10 mouse cellular contexts compared by ENCODE assay signal in genomic region chr8:25429846-25430482, GRCm38 (mm10).
A peak's percentile ranks its signal among the peaks of the same experiment; 100 is the strongest.
DNase-seq lines count a peak whose midpoint lies in the region; ATAC-seq and TF ChIP-seq lines count a peak whose summit lies in the region.
"Had no signal": no experiment of that assay in that cellular context is flagged by ENCODE, and none has a peak within 500 bp of the region (broad histone marks: within the 10 kb centered on the region; RNA-seq: fewer than 3 reads in every experiment).

No protein-coding gene starts in this region.

- H3K4me1 ChIP-seq in G1E (ENCODE audit: insufficient read depth, low read depth, low read length), result peaks cover 39% of the 10 kb centered on the region
- H3K4me1 ChIP-seq in hindbrain, embryonic 10.5 days (replicated peaks), result peaks cover 30% of the 10 kb centered on the region
- H3K4me1 ChIP-seq in midbrain, embryonic 12.5 days, result peaks cover 20% of the 10 kb centered on the region

- peak overlapping the region; percentile 38; the same call in 1 of the 2 replicates for H3K4me3 ChIP-seq in G1E (ENCODE audit: low read depth, low read length)
- no peak overlapping the region for H3K4me3 ChIP-seq in hindbrain, embryonic 10.5 days
- H3K4me3 ChIP-seq in midbrain, embryonic 12.5 days, result no peak overlapping the region
- H3K4me3 ChIP-seq: erythroblast, embryonic 14.5 days had no signal

- no peak for TF ChIP-seq CTCF in G1E (IDR thresholded peaks at IDR 0.05; ENCODE audit: low read depth, low read length)

- H3K27me3 ChIP-seq in G1E (ENCODE audit: insufficient read depth, low read length), result peaks cover 9% of the 10 kb centered on the region; the same call in 1 of the 2 replicates
- no peaks in the 10 kb centered on the region for H3K27me3 ChIP-seq in hindbrain, embryonic 10.5 days (ENCODE audit: insufficient read depth, poor library complexity, severe bottlenecking)
- H3K27me3 ChIP-seq in midbrain, embryonic 12.5 days, result no peaks in the 10 kb centered on the region

- ATAC-seq in G1E (ENCODE audit: extremely low read depth, insufficient number of reproducible peaks, low FRiP score, poor library complexity, severe bottlenecking), result no peak
- peak; percentile 54 for ATAC-seq in midbrain, embryonic 12.5 days (ENCODE audit: low FRiP score, low read depth)

- 73% methylated on average over 19 of the region's 19 CpGs for WGBS in hindbrain, embryonic 10.5 days
- 65% methylated on average over 19 of the region's 19 CpGs for WGBS in midbrain, embryonic 12.5 days

- H3K9ac ChIP-seq in midbrain, embryonic 12.5 days (replicated peaks), result no peak overlapping the region; the same call in 1 of the 2 replicates

- no peaks in the 10 kb centered on the region for H3K36me3 ChIP-seq in G1E (replicated peaks)
- no peaks in the 10 kb centered on the region for H3K36me3 ChIP-seq in hindbrain, embryonic 10.5 days
- no peaks in the 10 kb centered on the region for H3K36me3 ChIP-seq in midbrain, embryonic 12.5 days

- H3K9me3 ChIP-seq in G1E (replicated peaks), result no peaks in the 10 kb centered on the region
- peaks cover 6% of the 10 kb centered on the region for H3K9me3 ChIP-seq in hindbrain, embryonic 10.5 days
- H3K9me3 ChIP-seq in midbrain, embryonic 12.5 days, result 0 out of 2 replicates have a peak, but pooled peaks cover 2% of the 10 kb centered on the region

- no peak overlapping the region for H3K4me2 ChIP-seq in midbrain, embryonic 12.5 days (replicated peaks)

- DNase-seq in ES-CJ7 (ENCODE audit: low read depth, low spot score), result peak; percentile 28
- DNase-seq in G1E (ENCODE audit: low spot score), result no peak
- DNase-seq in hindbrain, embryonic 10.5 days (ENCODE audit: low spot score), result peak; percentile 21
- no peak for DNase-seq in adrenal gland, postnatal 4 days (ENCODE audit: low spot score in 2 of 2)
- no peak for DNase-seq in right cerebral cortex, postnatal 10 days (ENCODE audit: low spot score in 2 of 2)
- no peak for DNase-seq in cerebellum, adult 9-11 months
- DNase-seq: lung, postnatal 10 days; thymus, postnatal 36 days had no signal

- peak overlapping the region; percentile 57 for H3K27ac ChIP-seq in hindbrain, embryonic 10.5 days
- H3K27ac ChIP-seq in midbrain, embryonic 12.5 days (replicated peaks), result peak overlapping the region; percentile 35; the same call in 1 of the 2 replicates

Comparison
In these comparisons a context has a peak if more than half of its experiments do, and no peak if none do; other contexts are left out.
1. DNase-seq: peak in ES-CJ7 (single experiment) and hindbrain, embryonic 10.5 days (single experiment); none in G1E (single experiment), adrenal gland, postnatal 4 days (0 of 2), right cerebral cortex, postnatal 10 days (0 of 2) and cerebellum, adult 9-11 months (single experiment).